13 mouse cellular contexts compared by ENCODE assay signal in the genomic region with DNA sequence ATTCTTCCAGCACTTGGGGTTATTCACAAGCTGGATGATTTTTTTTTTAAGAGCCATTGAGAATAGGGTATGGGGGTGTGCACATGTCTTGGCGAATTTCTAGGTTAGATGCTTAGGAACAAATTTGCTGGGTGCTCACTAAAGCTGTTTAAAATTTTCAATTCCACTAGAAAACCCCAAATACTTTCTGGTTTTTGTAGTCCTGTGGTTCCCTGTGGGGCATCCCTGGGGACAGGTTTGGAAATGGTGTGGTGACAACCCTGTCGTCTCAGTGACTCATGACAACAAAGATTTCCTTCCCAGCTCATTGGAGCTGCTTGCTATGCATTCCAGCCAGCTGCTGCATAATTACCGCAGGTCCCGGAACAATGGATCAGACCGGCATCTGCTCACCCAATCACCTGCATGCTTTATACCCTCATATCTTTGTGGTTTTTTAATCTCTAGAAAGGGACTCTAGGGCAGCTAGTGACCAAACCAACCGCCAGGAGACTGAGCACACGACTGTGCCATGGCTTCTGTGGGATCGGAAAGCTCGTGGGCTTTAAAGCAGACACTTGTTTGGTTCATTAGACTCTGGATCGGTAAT. TPM values are rescaled to one million over a fixed set of nuclear protein-coding genes. Genes with fewer than 3 reads are reported as not detected.
DNase-seq lines count a peak whose midpoint lies in the region; ATAC-seq lines count a peak whose summit lies in the region.
"Had no signal": no experiment of that assay in that cellular context is flagged by ENCODE, and none has a peak within 500 bp of the region (broad histone marks: within the 10 kb centered on the region; RNA-seq: fewer than 3 reads in every experiment).

No protein-coding gene starts in this region.

- no peak overlapping the region; the same call in 1 of the 2 replicates for H3K4me2 ChIP-seq in kidney, embryonic 14.5 days (replicated peaks; ENCODE audit: low read depth, low read length)
- peak overlapping the region; percentile 33 for H3K4me2 ChIP-seq in forebrain, embryonic 15.5 days (replicated peaks)
- peak overlapping the region; percentile 42 for H3K4me2 ChIP-seq in neural tube, embryonic 15.5 days
- H3K4me2 ChIP-seq: limb, embryonic 12.5 days had no signal

- H3K4me1 ChIP-seq in kidney, embryonic 14.5 days (ENCODE audit: control insufficient read depth, insufficient read depth, low read length) = no peaks in the 10 kb centered on the region
- H3K4me1 ChIP-seq in forebrain, embryonic 15.5 days = peaks cover 7% of the 10 kb centered on the region; the same call in 1 of the 2 replicates
- H3K4me1 ChIP-seq in midbrain, embryonic 10.5 days = peaks cover 12% of the 10 kb centered on the region
- peaks cover 8% of the 10 kb centered on the region; the same call in 1 of the 2 replicates for H3K4me1 ChIP-seq in neural tube, embryonic 15.5 days

- H3K27ac ChIP-seq in kidney, embryonic 14.5 days (ENCODE audit: low read depth, low read length) = no peak overlapping the region
- peak overlapping the region; percentile 50; the same call in 1 of the 2 replicates for H3K27ac ChIP-seq in forebrain, embryonic 15.5 days (replicated peaks)
- H3K27ac ChIP-seq in midbrain, embryonic 10.5 days (replicated peaks) = peak overlapping the region; percentile 72
- peak overlapping the region; percentile 60 for H3K27ac ChIP-seq in neural tube, embryonic 15.5 days (replicated peaks)
- H3K27ac ChIP-seq: limb, embryonic 12.5 days had no signal

- no peaks in the 10 kb centered on the region for H3K27me3 ChIP-seq in kidney, embryonic 14.5 days (ENCODE audit: control insufficient read depth, insufficient read depth, low read length)
- H3K27me3 ChIP-seq in forebrain, embryonic 15.5 days = no peaks in the 10 kb centered on the region
- H3K27me3 ChIP-seq in midbrain, embryonic 10.5 days (ENCODE audit: low read depth, poor library complexity, severe bottlenecking) = no peaks in the 10 kb centered on the region
- H3K27me3 ChIP-seq in neural tube, embryonic 15.5 days (replicated peaks) = no peaks in the 10 kb centered on the region

- H3K4me3 ChIP-seq in kidney, embryonic 14.5 days (ENCODE audit: low read length) = no peak overlapping the region
- no peak overlapping the region for H3K4me3 ChIP-seq in forebrain, embryonic 15.5 days
- H3K4me3 ChIP-seq in midbrain, embryonic 10.5 days = peak overlapping the region; percentile 32; the same call in 1 of the 2 replicates
- 0 out of 2 replicates have a peak overlapping the region, but pooled peaks have one; percentile 8 for H3K4me3 ChIP-seq in neural tube, embryonic 15.5 days (replicated peaks)
- H3K4me3 ChIP-seq: limb, embryonic 12.5 days had no signal

- DNase-seq in kidney, adult 11 months = no peak
- peak; percentile 37 for DNase-seq in midbrain, embryonic 10.5 days (ENCODE audit: low spot score)
- DNase-seq in natural killer cell, adult 2 months (ENCODE audit: low spot score in 2 of 2) = no peak
- DNase-seq in thymus, postnatal 25 days = no peak
- DNase-seq in testis, postnatal 10 days (ENCODE audit: low spot score) = no peak
- DNase-seq: cerebellum, postnatal 10 days; heart, adult 11 months; kidney, adult 2 months; right cerebral cortex, postnatal 14 days had no signal

- H3K36me3 ChIP-seq in kidney, embryonic 14.5 days (ENCODE audit: control insufficient read depth, insufficient read depth, low read length) = no peaks in the 10 kb centered on the region
- H3K36me3 ChIP-seq in forebrain, embryonic 15.5 days = no peaks in the 10 kb centered on the region
- no peaks in the 10 kb centered on the region for H3K36me3 ChIP-seq in midbrain, embryonic 10.5 days
- no peaks in the 10 kb centered on the region for H3K36me3 ChIP-seq in neural tube, embryonic 15.5 days
- H3K36me3 ChIP-seq: limb, embryonic 12.5 days had no signal

- WGBS in kidney, embryonic 14.5 days = 29% methylated on average over 10 of the region's 10 CpGs
- 9% methylated on average over 10 of the region's 10 CpGs for WGBS in forebrain, embryonic 15.5 days
- WGBS in midbrain, embryonic 10.5 days = 22% methylated on average over 10 of the region's 10 CpGs
- 20% methylated on average over 10 of the region's 10 CpGs for WGBS in neural tube, embryonic 15.5 days

- H3K9me3 ChIP-seq in kidney, embryonic 14.5 days (ENCODE audit: control insufficient read depth, low read length) = no peaks in the 10 kb centered on the region
- no peaks in the 10 kb centered on the region for H3K9me3 ChIP-seq in forebrain, embryonic 15.5 days
- H3K9me3 ChIP-seq in midbrain, embryonic 10.5 days (replicated peaks) = no peaks in the 10 kb centered on the region
- H3K9me3 ChIP-seq in neural tube, embryonic 15.5 days (replicated peaks) = no peaks in the 10 kb centered on the region
- H3K9me3 ChIP-seq: limb, embryonic 12.5 days had no signal

- ATAC-seq in kidney, embryonic 14.5 days (ENCODE audit: low FRiP score, low TSS enrichment) = 0 out of 2 replicates have a peak, but pooled peaks have one; percentile 39
- ATAC-seq in forebrain, embryonic 15.5 days (replicated peaks) = 0 out of 2 replicates have a peak, but pooled peaks have one; percentile 38
- peak; percentile 31; the same call in 1 of the 2 replicates for ATAC-seq in neural tube, embryonic 15.5 days (ENCODE audit: low FRiP score)

- H3K9ac ChIP-seq in kidney, embryonic 14.5 days (ENCODE audit: low read depth, low read length) = no peak overlapping the region
- no peak overlapping the region for H3K9ac ChIP-seq in forebrain, embryonic 15.5 days (replicated peaks)
- no peak overlapping the region for H3K9ac ChIP-seq in neural tube, embryonic 15.5 days (replicated peaks)
- H3K9ac ChIP-seq: limb, embryonic 12.5 days had no signal

RNA-seq across cellular contexts. Expression of a gene that starts 24.6 kb away (rescaled TPM):
- polyA plus RNA-seq in kidney, embryonic 14.5 days (2014; fragmentation: Nextera tagmentation; extraction: Ambion mirVana) = 0.07 and 0.20 TPM in 2 replicates
- polyA plus RNA-seq in forebrain, embryonic 15.5 days (2015; fragmentation: Nextera tagmentation; extraction: Ambion mirVana) = 0.32 and 0.38 TPM in 2 replicates
- polyA plus RNA-seq in midbrain, embryonic 10.5 days (2016; fragmentation: Nextera tagmentation; extraction: Ambion mirVana) = not detected in 2 replicates
- 0.04 and 0.17 TPM in 2 replicates for polyA plus RNA-seq in neural tube, embryonic 15.5 days (2015; fragmentation: Nextera tagmentation; extraction: Ambion mirVana)

Comparison
In these comparisons a context has a peak if more than half of its experiments do, and no peak if none do; other contexts are left out.
1. H3K4me3 ChIP-seq: peak in midbrain, embryonic 10.5 days (single experiment) and neural tube, embryonic 15.5 days (single experiment); none in kidney, embryonic 14.5 days (single experiment) and forebrain, embryonic 15.5 days (single experiment).
2. Peak in every context shown above with its lines, with median percentiles within 50 percentile points of each other: ATAC-seq.